Mouse (Mus musculus) heart, postnatal 0 days (tissue): Measurements from ENCODE around the gene Gm5485. TPM values are rescaled to one million over a fixed set of nuclear protein-coding genes. Genes with fewer than 3 reads are reported as not detected.

Experiments
- ATAC-seq: fragments of 200-750 bp; cut with Nextera tagmentation; 2 replicates; pipeline ENCODE4 v1.8.0; 2017; ENCODE audit warnings: low read depth, moderate number of reproducible peaks, moderate library complexity; ENCODE audit not compliant: insufficient read depth
- DNase-seq: peaks from one replicate; pipeline ENCODE4 v3.0.0-alpha.2; 2016; ENCODE audit warnings: low spot score
- H3K27ac ChIP-seq: fragments of 300-500 bp; sonication (generic); 2 replicates; pipeline ENCODE4 v1.5.1; 2014; ENCODE audit warnings: low read depth, mild to moderate bottlenecking
- H3K27me3 ChIP-seq: fragments of 300-500 bp; sonication (generic); 2 replicates; pipeline ENCODE4 v1.6.1; 2014; ENCODE audit warnings: low read length, mixed read lengths; ENCODE audit not compliant: control insufficient read depth, insufficient read depth
- H3K36me3 ChIP-seq: fragments of 300-500 bp; sonication (generic); replicated peaks from 2 replicates; pipeline ENCODE4 v1.6.1; 2014; ENCODE audit warnings: low read length, mixed read lengths; ENCODE audit not compliant: control insufficient read depth, insufficient read depth
- H3K4me1 ChIP-seq: fragments of 300-500 bp; sonication (generic); 2 replicates; pipeline ENCODE4 v1.6.1; 2014; ENCODE audit warnings: antibody characterized with exemption; ENCODE audit not compliant: control insufficient read depth, insufficient read depth
- H3K4me2 ChIP-seq: fragments of 300-500 bp; sonication (generic); 2 replicates; pipeline ENCODE4 v1.6.1; 2014; ENCODE audit warnings: low read depth, mild to moderate bottlenecking, low read length, moderate library complexity
- H3K4me3 ChIP-seq: fragments of 300-500 bp; sonication (generic); 2 replicates; pipeline ENCODE4 v1.5.1; 2014; ENCODE audit warnings: low read depth, low read length
- H3K9ac ChIP-seq: fragments of 300-500 bp; sonication (generic); replicated peaks from 2 replicates; pipeline ENCODE4 v1.6.1; 2014; ENCODE audit warnings: low read depth, low read length, mixed read lengths
- H3K9me3 ChIP-seq: fragments of 300-500 bp; sonication (generic); replicated peaks from 2 replicates; pipeline ENCODE4 v1.6.1; 2016; ENCODE audit warnings: low read length; ENCODE audit not compliant: control insufficient read depth
- CTCF ChIP-seq: IDR thresholded peaks from 2 replicates; pipeline ENCODE4 v1.5.1; 2016; ENCODE audit warnings: antibody characterized with exemption, control low read depth, low read depth
- EP300 ChIP-seq: IDR thresholded peaks from 2 replicates; pipeline ENCODE4 v1.6.1; 2016; ENCODE audit warnings: antibody characterized with exemption, low read depth
- WGBS: fragments of 180-500 bp; shearing (Covaris S2); extraction: QIAGEN DNeasy Blood & Tissue Kit; methylation state at CpG from one replicate; pipeline ENCODE4 v1.1.7; 2014; 5-methylcytosine and 5-hydroxymethylcytosine counted together
- polyA plus RNA-seq: library from polyadenylated mRNA; unstranded; fragments of >200 nt; fragmentation: Nextera tagmentation; extraction: Ambion mirVana; gene quantifications from 2 replicates; pipeline ENCODE4 v1.2.1, GENCODE M21; 2015
- total RNA-seq: library from RNA; depleted of rRNA; stranded (reverse); fragments of >200 nt; gene quantifications from 2 replicates; pipeline ENCODE4 v1.2.3, GENCODE M21; 2014; ENCODE audit warnings: low replicate concordance

Gene Gm5485
- total and polyA plus RNA-seq, 2 experiments from 2014 or later, result not detected

- no peak for TF ChIP-seq EP300
- TF ChIP-seq CTCF, result no peak
- DNase-seq (no peak), ATAC-seq (no peak)
- Histone ChIP-seq H3K4me1 (no peaks in the 10 kb centered on the region), H3K9ac (no peak overlapping the region), H3K9me3 (no peaks in the 10 kb centered on the region), H3K4me2 (no peak overlapping the region), H3K36me3 (no peaks in the 10 kb centered on the region), H3K27ac (no peak overlapping the region), H3K4me3 (no peak overlapping the region), H3K27me3 (no peaks in the 10 kb centered on the region)
- 65% methylated on average over 2 of the region's 2 CpGs for WGBS
Observed at GRCm38 (mm10) chr16:48395278-48395677, 16.9 kb downstream of the Gm5485 start.

- TF ChIP-seq EP300, result no peak
- TF ChIP-seq CTCF, result no peak
- Histone ChIP-seq H3K27ac (no peak overlapping the region), H3K27me3 (no peaks in the 10 kb centered on the region), H3K9ac (no peak overlapping the region), H3K4me2 (no peak overlapping the region), H3K4me3 (no peak overlapping the region), H3K9me3 (no peaks in the 10 kb centered on the region), H3K36me3 (no peaks in the 10 kb centered on the region), H3K4me1 (no peaks in the 10 kb centered on the region)
- DNase-seq (no peak), ATAC-seq (no peak)
- WGBS, result 81% methylated on average over 2 of the region's 2 CpGs
Observed at GRCm38 (mm10) chr16:48386982-48387381, 25.2 kb downstream of the Gm5485 start.

- 65% methylated on average over 2 of the region's 3 CpGs for WGBS
- TF ChIP-seq EP300 (no peak), CTCF (no peak)
- Histone ChIP-seq H3K27ac (no peak overlapping the region), H3K36me3 (no peaks in the 10 kb centered on the region), H3K4me3 (no peak overlapping the region), H3K9me3 (no peaks in the 10 kb centered on the region), H3K27me3 (no peaks in the 10 kb centered on the region), H3K9ac (no peak overlapping the region), H3K4me2 (no peak overlapping the region), H3K4me1 (no peaks in the 10 kb centered on the region)
- no peak for DNase-seq
- ATAC-seq, result no peak
Observed at GRCm38 (mm10) chr16:48383582-48384257, 28.5 kb downstream of the Gm5485 start.

GRCm38 (mm10) chr16:48373711-48374485 is 38.3 kb downstream of the Gm5485 start:
- Histone ChIP-seq H3K9me3 (no peaks in the 10 kb centered on the region), H3K4me1 (no peaks in the 10 kb centered on the region), H3K27ac (no peak overlapping the region), H3K9ac (no peak overlapping the region), H3K4me2 (no peak overlapping the region), H3K36me3 (no peaks in the 10 kb centered on the region), H3K4me3 (no peak overlapping the region), H3K27me3 (no peaks in the 10 kb centered on the region)
- no peak for ATAC-seq
- no peak for DNase-seq
- TF ChIP-seq EP300 (no peak), CTCF (no peak)
- WGBS, result 65% methylated on average over 7 of the region's 7 CpGs

GRCm38 (mm10) chr16:48372461-48372860 is 39.8 kb downstream of the Gm5485 start:
- Histone ChIP-seq H3K4me3 (no peak overlapping the region), H3K4me1 (no peaks in the 10 kb centered on the region), H3K9ac (no peak overlapping the region), H3K27me3 (no peaks in the 10 kb centered on the region), H3K36me3 (no peaks in the 10 kb centered on the region), H3K27ac (no peak overlapping the region), H3K9me3 (no peaks in the 10 kb centered on the region), H3K4me2 (no peak overlapping the region)
- no peak for ATAC-seq
- DNase-seq, result no peak
- no peak for TF ChIP-seq EP300
- TF ChIP-seq CTCF, result no peak
- WGBS, result 69% methylated on average over 6 of the region's 6 CpGs
